In genomic region chr10:31312865-31313848, GRCm38 (mm10) we compare ENCODE assay signal across 8 mouse cellular contexts. TPM values are rescaled to one million over a fixed set of nuclear protein-coding genes. Genes with fewer than 3 reads are reported as not detected.
A peak's percentile ranks its signal among the peaks of the same experiment; 100 is the strongest.
DNase-seq lines count a peak whose midpoint lies in the region; ATAC-seq and TF ChIP-seq lines count a peak whose summit lies in the region.

Gene Hddc2, plus strand, starts transcription at chr10:31313383.

- H3K36me3 ChIP-seq in C2C12 (ENCODE audit: control insufficient read depth, insufficient read depth): peaks cover 19% of the 10 kb centered on the region
- peaks cover 7% of the 10 kb centered on the region for H3K36me3 ChIP-seq in heart, embryonic 11.5 days (ENCODE audit: control insufficient read depth, insufficient read depth, low read length)
- H3K36me3 ChIP-seq in kidney, embryonic 16.5 days (ENCODE audit: insufficient read depth, low read length): peaks cover 14% of the 10 kb centered on the region
- H3K36me3 ChIP-seq in liver, embryonic 12.5 days: peaks cover 12% of the 10 kb centered on the region
- peaks cover 4% of the 10 kb centered on the region; the same call in 1 of the 2 replicates for H3K36me3 ChIP-seq in stomach, embryonic 15.5 days

- 4% methylated on average over 34 of the region's 44 CpGs for whole genome bisulfite sequencing in heart, embryonic 11.5 days (ENCODE audit: insufficient replicate concordance)
- 4% methylated on average over 36 of the region's 44 CpGs for WGBS in kidney, embryonic 16.5 days
- WGBS in liver, embryonic 12.5 days (ENCODE audit: insufficient replicate concordance): 4% methylated on average over 44 of the region's 44 CpGs
- 3% methylated on average over 44 of the region's 44 CpGs for WGBS in stomach, embryonic 15.5 days

- peak within 1 kb of the TSS; percentile 62 for H3K4me2 ChIP-seq in heart, embryonic 11.5 days
- peak within 1 kb of the TSS; percentile 79 for H3K4me2 ChIP-seq in kidney, embryonic 16.5 days (replicated peaks; ENCODE audit: low read depth, low read length)
- peak within 1 kb of the TSS; percentile 90 for H3K4me2 ChIP-seq in liver, embryonic 12.5 days
- peak within 1 kb of the TSS; percentile 59 for H3K4me2 ChIP-seq in stomach, embryonic 15.5 days

- no peaks in the 10 kb centered on the region for H3K9me3 ChIP-seq in heart, embryonic 11.5 days (replicated peaks; ENCODE audit: control insufficient read depth, low read length)
- H3K9me3 ChIP-seq in kidney, embryonic 16.5 days (ENCODE audit: low read length): no peaks in the 10 kb centered on the region
- no peaks in the 10 kb centered on the region for H3K9me3 ChIP-seq in liver, embryonic 12.5 days (replicated peaks)
- no peaks in the 10 kb centered on the region for H3K9me3 ChIP-seq in stomach, embryonic 15.5 days

- no peaks in the 10 kb centered on the region for H3K4me1 ChIP-seq in heart, embryonic 11.5 days (ENCODE audit: control insufficient read depth, insufficient read depth, low read length)
- peaks cover 7% of the 10 kb centered on the region; the same call in 1 of the 2 replicates for H3K4me1 ChIP-seq in kidney, embryonic 16.5 days (ENCODE audit: insufficient read depth, low read length)
- peaks cover 13% of the 10 kb centered on the region for H3K4me1 ChIP-seq in liver, embryonic 12.5 days
- peaks cover 3% of the 10 kb centered on the region for H3K4me1 ChIP-seq in stomach, embryonic 15.5 days

- H3K27me3 ChIP-seq in C2C12 (ENCODE audit: control insufficient read depth, insufficient read depth, insufficient read length): no peaks in the 10 kb centered on the region
- no peaks in the 10 kb centered on the region for H3K27me3 ChIP-seq in heart, embryonic 11.5 days (ENCODE audit: control insufficient read depth, insufficient read depth, low read length)
- no peaks in the 10 kb centered on the region for H3K27me3 ChIP-seq in kidney, embryonic 16.5 days (ENCODE audit: insufficient read depth, low read length)
- no peaks in the 10 kb centered on the region for H3K27me3 ChIP-seq in liver, embryonic 12.5 days (replicated peaks)
- no peaks in the 10 kb centered on the region for H3K27me3 ChIP-seq in stomach, embryonic 15.5 days (replicated peaks)

- peak within 1 kb of the TSS; percentile 75 for H3ac ChIP-seq in C2C12 (ENCODE audit: control insufficient read depth, insufficient read length, low read depth)

- peak within 1 kb of the TSS; percentile 41 for H3K4me3 ChIP-seq in C2C12 (ENCODE audit: insufficient read depth, poor library complexity, severe bottlenecking)
- H3K4me3 ChIP-seq in heart, embryonic 11.5 days (ENCODE audit: low read depth, low read length): peak within 1 kb of the TSS; percentile 65
- peak within 1 kb of the TSS; percentile 81 for H3K4me3 ChIP-seq in kidney, embryonic 16.5 days (ENCODE audit: low read length)
- peak within 1 kb of the TSS; percentile 71 for H3K4me3 ChIP-seq in liver, embryonic 12.5 days
- H3K4me3 ChIP-seq in stomach, embryonic 15.5 days (replicated peaks): peak within 1 kb of the TSS; percentile 76

- TF ChIP-seq CTCF in C2C12 (IDR thresholded peaks at IDR 0.05; ENCODE audit: control insufficient read depth, insufficient read depth, insufficient read length): no peak

- peak; percentile 87 for ATAC-seq in erythroblast, adult 5-6 weeks (replicated peaks; ENCODE audit: low FRiP score, poor library complexity, severe bottlenecking)
- ATAC-seq in heart, embryonic 11.5 days (replicated peaks; ENCODE audit: insufficient number of reproducible peaks, low FRiP score, low TSS enrichment): peak; percentile 96
- ATAC-seq in kidney, embryonic 16.5 days (ENCODE audit: low FRiP score, low TSS enrichment): peak; percentile 98
- ATAC-seq in liver, embryonic 12.5 days: peak; percentile 96
- peak; percentile 95 for ATAC-seq in stomach, embryonic 15.5 days (ENCODE audit: insufficient read depth, low FRiP score, low read depth)

- no peaks in the 10 kb centered on the region for H3K79me2 ChIP-seq in C2C12 (ENCODE audit: control insufficient read depth, insufficient read depth)

- H3K27ac ChIP-seq in heart, embryonic 11.5 days (ENCODE audit: low read depth, low read length): peak within 1 kb of the TSS; percentile 90
- H3K27ac ChIP-seq in kidney, embryonic 16.5 days (ENCODE audit: low read length): peak within 1 kb of the TSS; percentile 97
- H3K27ac ChIP-seq in liver, embryonic 12.5 days: peak within 1 kb of the TSS; percentile 75
- peak within 1 kb of the TSS; percentile 95 for H3K27ac ChIP-seq in stomach, embryonic 15.5 days

- no peaks in the 10 kb centered on the region for H3K79me3 ChIP-seq in C2C12 (ENCODE audit: low read depth)

- peak; percentile 93 for DNase-seq in brain, adult 2 months (ENCODE audit: low read depth, low spot score)
- peak; percentile 70 to 77 for DNase-seq in natural killer cell, adult 2 months (ENCODE audit: low spot score in 2 of 2)

- peak within 1 kb of the TSS; percentile 85 for H3K9ac ChIP-seq in heart, embryonic 11.5 days (ENCODE audit: low read depth, low read length)
- H3K9ac ChIP-seq in kidney, embryonic 16.5 days (replicated peaks; ENCODE audit: low read length): peak within 1 kb of the TSS; percentile 88
- peak within 1 kb of the TSS; percentile 77 for H3K9ac ChIP-seq in liver, embryonic 12.5 days
- H3K9ac ChIP-seq in stomach, embryonic 15.5 days: peak within 1 kb of the TSS; percentile 53; the same call in 1 of the 2 replicates

TF ChIP-seq in C2C12, 6 proteins besides CTCF, POLR2A, EP300 and RAD21:
- no peak for TF ChIP-seq MYOD1 (IDR thresholded peaks at IDR 0.05; ENCODE audit: control insufficient read depth, insufficient read length, low read depth)
- no peak for TF ChIP-seq USF1 (IDR thresholded peaks at IDR 0.05; ENCODE audit: low read depth)
- TF ChIP-seq FOSL1 (IDR thresholded peaks at IDR 0.05; ENCODE audit: insufficient read depth, low read length, poor library complexity, severe bottlenecking): no peak
- no peak for TF ChIP-seq MYOG (IDR thresholded peaks at IDR 0.05; ENCODE audit: control insufficient read depth, extremely low read depth, insufficient read length)
- TF ChIP-seq MAX (IDR thresholded peaks at IDR 0.05): no peak
- TF ChIP-seq CEBPB (IDR thresholded peaks at IDR 0.05; ENCODE audit: low read depth): no peak

RNA-seq across cellular contexts. Expression of gene Hddc2, which starts in this region (rescaled TPM):
- polyA plus RNA-seq in C2C12 (2012; fragmentation: generic; extraction: Trizol): 42.8 TPM
- 5.4 and 19.8 TPM in 2 replicates for total RNA-seq in erythroblast, adult 5-6 weeks (2015; ENCODE audit: low replicate concordance)
- total RNA-seq in erythroblast, adult 5-6 weeks (2017; ENCODE audit: low replicate concordance): 6.6 and 9.2 TPM in 2 replicates
- 55.4 and 57.0 TPM in 2 replicates for polyA plus RNA-seq in heart, embryonic 11.5 days (2014; fragmentation: Nextera tagmentation; extraction: Ambion mirVana)
- 67.6 and 75.7 TPM in 2 replicates for polyA plus RNA-seq in kidney, embryonic 16.5 days (2015; fragmentation: Nextera tagmentation; extraction: Ambion mirVana)
- polyA plus RNA-seq in liver, embryonic 12.5 days (2016; fragmentation: Nextera tagmentation; extraction: Ambion mirVana): 28.9 and 31.7 TPM in 2 replicates
- polyA plus RNA-seq in stomach, embryonic 15.5 days (2015; fragmentation: Nextera tagmentation; extraction: Ambion mirVana): 64.7 and 66.0 TPM in 2 replicates

Comparison
In these comparisons a context has a peak if more than half of its experiments do, and no peak if none do; other contexts are left out.
1. Peak in every context shown above with its lines: DNase-seq, ATAC-seq, H3K4me3 ChIP-seq and H3K27ac ChIP-seq.